Mouse (Mus musculus): ENCODE results near the gene Lef1.

GRCm38 (mm10) chr3:131259392-131259965 is 149.2 kb downstream of the Lef1 start:
- no peak for TF ChIP-seq CHD2 (IDR thresholded peaks at IDR 0.05; ENCODE audit: low read depth, low read length)
- TF ChIP-seq MAFK (IDR thresholded peaks at IDR 0.05; ENCODE audit: insufficient read depth, low read depth, low read length): no peak
- no peak for TF ChIP-seq ZC3H11A (IDR thresholded peaks at IDR 0.05; ENCODE audit: borderline replicate concordance, low read depth, low read length)
- no peak for TF ChIP-seq ZNF384 (IDR thresholded peaks at IDR 0.05; ENCODE audit: low read depth, low read length)
- TF ChIP-seq HCFC1 (IDR thresholded peaks at IDR 0.05; ENCODE audit: borderline replicate concordance, insufficient read depth, low read length): no peak

All from ES-E14 (cell line).